Mouse (Mus musculus) midbrain, embryonic 14.5 days (tissue): ENCODE results near the gene Kif1a. TPM values are rescaled to one million over a fixed set of nuclear protein-coding genes. Genes with fewer than 3 reads are reported as not detected.

Experiments used
- ATAC-seq: fragments of 200-750 bp; cut with Nextera tagmentation; 2 replicates; pipeline ENCODE4 v1.8.0; 2017; ENCODE audit warnings: moderate number of reproducible peaks, moderate library complexity; ENCODE audit not compliant: low FRiP score, low TSS enrichment
- DNase-seq: peaks from one replicate; pipeline ENCODE4 v3.0.0-alpha.2; 2015
- H3K27ac ChIP-seq: fragments of 300-500 bp; sonication (generic); replicated peaks from 2 replicates; pipeline ENCODE4 v1.5.1; 2014; ENCODE audit warnings: mild to moderate bottlenecking, low read depth, low read length, moderate library complexity
- H3K27me3 ChIP-seq: fragments of 300-500 bp; sonication (generic); 2 replicates; pipeline ENCODE4 v1.6.1; 2014; ENCODE audit warnings: low read length, control low read depth, mixed read lengths; ENCODE audit not compliant: control insufficient read depth, insufficient read depth
- H3K36me3 ChIP-seq: fragments of 300-500 bp; sonication (generic); 2 replicates; pipeline ENCODE4 v1.6.1; 2014; ENCODE audit warnings: low read length, control low read depth; ENCODE audit not compliant: control insufficient read depth, insufficient read depth
- H3K4me1 ChIP-seq: fragments of 300-500 bp; sonication (generic); 2 replicates; pipeline ENCODE4 v1.6.1; 2014; ENCODE audit warnings: mild to moderate bottlenecking, antibody characterized with exemption, low read length, control low read depth; ENCODE audit not compliant: control insufficient read depth, insufficient read depth
- H3K4me2 ChIP-seq: fragments of 300-500 bp; sonication (generic); 2 replicates; pipeline ENCODE4 v1.6.1; 2014; ENCODE audit warnings: mild to moderate bottlenecking, low read length, moderate library complexity
- H3K4me3 ChIP-seq: fragments of 300-500 bp; sonication (generic); replicated peaks from 2 replicates; pipeline ENCODE4 v1.5.1; 2014; ENCODE audit warnings: low read depth, low read length
- H3K9ac ChIP-seq: fragments of 300-500 bp; sonication (generic); replicated peaks from 2 replicates; pipeline ENCODE4 v1.6.1; 2014; ENCODE audit warnings: mild to moderate bottlenecking, low read length, moderate library complexity
- H3K9me3 ChIP-seq: fragments of 300-500 bp; sonication (generic); 2 replicates; pipeline ENCODE4 v1.6.1; 2016; ENCODE audit warnings: low read length, control low read depth, mixed read lengths; ENCODE audit not compliant: control insufficient read depth
- WGBS: fragments of 180-500 bp; shearing (Covaris S2); extraction: QIAGEN DNeasy Blood & Tissue Kit; methylation state at CpG from one replicate; pipeline ENCODE4 v1.1.7; 2014; 5-methylcytosine and 5-hydroxymethylcytosine counted together
- polyA plus RNA-seq: library from polyadenylated mRNA; unstranded; fragments of >200 nt; fragmentation: Nextera tagmentation; extraction: Ambion mirVana; gene quantifications from 2 replicates; pipeline ENCODE4 v1.2.1, GENCODE M21; 2014

Kif1a gene
- polyA plus RNA-seq, 1 experiment from 2014 or later: 350 TPM

GRCm38 (mm10) chr1:93114713-93115463, 13.1 kb upstream of the Kif1a start:
- DNase-seq (peak; percentile 96), ATAC-seq (peak; percentile 100)
- peaks cover 12% of the 10 kb centered on the region for H3K4me1 ChIP-seq
- no peaks in the 10 kb centered on the region for H3K9me3 ChIP-seq
- H3K27ac ChIP-seq: peak overlapping the region; percentile 73
- H3K36me3 ChIP-seq: no peaks in the 10 kb centered on the region
- H3K27me3 ChIP-seq: no peaks in the 10 kb centered on the region
- 19% methylated on average over 21 of the region's 21 CpGs for WGBS
- H3K4me3 ChIP-seq: peak overlapping the region; percentile 36
- peak overlapping the region; percentile 73 for H3K4me2 ChIP-seq
- H3K9ac ChIP-seq: peak overlapping the region; percentile 52

DNA sequence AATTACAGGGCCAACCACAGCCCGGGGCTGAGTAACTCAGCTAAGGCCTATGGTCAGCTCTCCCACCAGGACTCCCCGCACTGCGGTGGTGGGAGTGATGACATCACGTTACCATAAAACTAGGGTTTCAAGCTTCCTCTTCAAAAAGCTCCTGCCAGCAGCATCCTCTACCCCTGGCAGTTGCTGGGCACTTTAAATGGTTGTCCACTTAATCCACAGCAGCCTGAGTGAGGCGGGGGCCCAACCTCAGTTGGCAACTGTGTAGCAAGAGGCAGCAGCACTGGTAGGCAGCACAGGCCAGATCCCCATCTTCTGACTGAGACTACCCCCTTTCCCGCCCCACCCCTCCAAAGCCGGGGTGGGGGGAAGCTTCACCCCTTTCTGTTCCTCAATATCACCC, 949 bp upstream of the Kif1a start:
- WGBS: 69% methylated on average over 7 of the region's 7 CpGs
- Histone ChIP-seq H3K9ac (no peak overlapping the region), H3K4me3 (no peak overlapping the region), H3K4me1 (peaks cover 17% of the 10 kb centered on the region), H3K27me3 (no peaks in the 10 kb centered on the region; the same call in 1 of the 2 replicates), H3K4me2 (peak overlapping the region; percentile 93), H3K27ac (peak overlapping the region; percentile 91), H3K9me3 (no peaks in the 10 kb centered on the region), H3K36me3 (no peaks in the 10 kb centered on the region; the same call in 1 of the 2 replicates)
- ATAC-seq: no peak
- DNase-seq: no peak

DNA sequence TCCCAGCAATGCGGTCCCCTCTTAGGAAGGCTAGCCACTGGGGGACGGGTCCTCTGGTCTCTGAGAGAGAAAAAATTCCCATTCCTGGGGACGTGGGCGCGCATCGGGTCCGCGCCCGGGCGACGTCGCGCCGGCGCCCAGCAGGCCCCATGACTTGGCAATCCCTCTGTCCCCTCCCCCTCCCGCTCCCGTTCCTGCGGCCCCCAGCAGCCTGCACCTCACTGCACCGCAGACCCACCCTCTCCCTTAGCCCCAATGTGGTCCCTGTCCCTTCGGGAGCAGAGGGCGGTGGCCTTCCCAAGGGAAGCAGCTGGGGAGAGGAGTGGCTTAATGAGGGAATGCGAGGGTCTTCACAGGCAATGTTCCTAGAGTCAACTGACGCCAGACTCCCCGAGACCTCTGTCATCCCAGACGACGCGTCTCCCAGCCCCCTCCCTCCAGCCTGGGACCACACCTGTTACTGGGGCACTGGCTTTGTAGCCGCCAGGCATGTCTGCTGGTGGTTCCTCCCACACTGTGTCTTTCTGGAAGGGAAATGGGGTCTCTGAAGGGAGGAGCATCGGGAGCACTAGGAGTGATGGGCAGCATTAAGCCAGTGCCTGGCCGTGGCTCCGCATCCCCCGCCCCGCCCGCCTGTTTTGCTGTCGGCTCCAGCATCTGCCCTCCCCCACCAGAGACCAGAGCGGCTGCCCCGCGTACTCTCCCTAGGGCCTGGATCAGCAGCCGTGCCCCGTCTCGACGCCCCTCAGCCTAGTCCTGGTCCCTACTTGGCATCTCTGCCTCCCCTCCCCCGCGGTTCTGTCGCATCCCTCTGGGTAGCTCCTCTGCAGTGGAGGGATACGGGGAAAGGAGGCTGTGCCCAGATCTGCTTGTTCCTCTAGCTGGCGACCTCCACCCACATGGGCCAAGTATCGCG, 917 bp downstream of the Kif1a start:
- WGBS: under 1% methylated on average over 49 of the region's 49 CpGs
- Histone ChIP-seq H3K27ac (peak overlapping the region; percentile 91), H3K4me1 (peaks cover 17% of the 10 kb centered on the region), H3K27me3 (no peaks in the 10 kb centered on the region; the same call in 1 of the 2 replicates), H3K9me3 (no peaks in the 10 kb centered on the region), H3K4me3 (peak overlapping the region; percentile 86), H3K9ac (peak overlapping the region; percentile 92), H3K4me2 (peak overlapping the region; percentile 93), H3K36me3 (peaks cover 8% of the 10 kb centered on the region; the same call in 1 of the 2 replicates)
- ATAC-seq (peak; percentile 65), DNase-seq (peak; percentile 82)

DNA sequence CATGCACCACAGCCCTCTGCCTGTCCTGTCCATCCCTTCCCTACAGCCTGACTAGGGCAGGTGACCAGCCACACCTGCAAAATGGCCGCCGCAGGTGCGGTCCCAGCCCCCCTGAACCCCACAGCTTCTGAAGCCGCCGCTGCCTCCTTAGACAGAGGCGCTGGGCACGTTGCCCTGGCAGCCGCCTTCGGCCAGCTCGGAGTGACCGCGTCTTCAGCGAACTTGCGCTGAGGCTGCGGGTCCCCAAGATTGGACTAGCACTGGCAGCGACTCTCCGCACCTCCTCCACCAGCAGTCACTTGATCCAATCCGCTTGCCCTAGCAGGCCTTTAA, 1.5 kb downstream of the Kif1a start:
- Histone ChIP-seq H3K27me3 (no peaks in the 10 kb centered on the region; the same call in 1 of the 2 replicates), H3K4me1 (peaks cover 17% of the 10 kb centered on the region), H3K4me2 (peak overlapping the region; percentile 93), H3K9ac (peak overlapping the region; percentile 92), H3K27ac (peak overlapping the region; percentile 91), H3K36me3 (peaks cover 8% of the 10 kb centered on the region; the same call in 1 of the 2 replicates), H3K9me3 (no peaks in the 10 kb centered on the region), H3K4me3 (peak overlapping the region; percentile 86)
- 2% methylated on average over 18 of the region's 18 CpGs for WGBS
- DNase-seq (no peak), ATAC-seq (peak; percentile 22; the same call in 1 of the 2 replicates)

GRCm38 (mm10) chr1:93098956-93099355, 2.8 kb downstream of the Kif1a start:
- Histone ChIP-seq H3K4me2 (peak overlapping the region; percentile 93), H3K27me3 (no peaks in the 10 kb centered on the region; the same call in 1 of the 2 replicates), H3K9ac (0 out of 2 replicates have a peak overlapping the region, but pooled peaks have one; percentile 5), H3K4me1 (peaks cover 17% of the 10 kb centered on the region), H3K4me3 (peak overlapping the region; percentile 86; the same call in 1 of the 2 replicates), H3K9me3 (no peaks in the 10 kb centered on the region), H3K27ac (no peak overlapping the region), H3K36me3 (peaks cover 8% of the 10 kb centered on the region; the same call in 1 of the 2 replicates)
- DNase-seq (no peak), ATAC-seq (no peak)
- 87% methylated on average over 5 of the region's 5 CpGs for WGBS

- 100% methylated on average over 3 of the region's 3 CpGs for WGBS
- ATAC-seq (no peak), DNase-seq (no peak)
- Histone ChIP-seq H3K9ac (no peak overlapping the region), H3K9me3 (no peaks in the 10 kb centered on the region), H3K4me3 (no peak overlapping the region), H3K4me2 (no peak overlapping the region), H3K4me1 (no peaks in the 10 kb centered on the region), H3K27ac (no peak overlapping the region), H3K36me3 (peaks cover 15% of the 10 kb centered on the region), H3K27me3 (no peaks in the 10 kb centered on the region)
These were observed 9.2 kb downstream of the Kif1a start for GRCm38 (mm10) chr1:93092582-93092981.

GRCm38 (mm10) chr1:93085136-93085535, 16.6 kb downstream of the Kif1a start:
- Histone ChIP-seq H3K4me1 (peaks cover 6% of the 10 kb centered on the region; the same call in 1 of the 2 replicates), H3K4me2 (no peak overlapping the region), H3K4me3 (no peak overlapping the region), H3K36me3 (peaks cover 40% of the 10 kb centered on the region), H3K9me3 (no peaks in the 10 kb centered on the region), H3K9ac (no peak overlapping the region; the same call in 1 of the 2 replicates), H3K27me3 (no peaks in the 10 kb centered on the region), H3K27ac (peak overlapping the region; percentile 68)
- ATAC-seq (no peak), DNase-seq (peak; percentile 66)
- WGBS: 34% methylated on average over 6 of the region's 6 CpGs

- H3K9ac ChIP-seq: no peak overlapping the region
- no peaks in the 10 kb centered on the region for H3K9me3 ChIP-seq
- WGBS: 90% methylated on average over 12 of the region's 12 CpGs
- no peak for ATAC-seq
- no peaks in the 10 kb centered on the region for H3K27me3 ChIP-seq
- H3K4me3 ChIP-seq: no peak overlapping the region
- H3K4me2 ChIP-seq: no peak overlapping the region
- DNase-seq: no peak
- peaks cover 17% of the 10 kb centered on the region for H3K4me1 ChIP-seq
- no peak overlapping the region for H3K27ac ChIP-seq
- peaks cover 55% of the 10 kb centered on the region for H3K36me3 ChIP-seq
These were observed 18.1 kb downstream of the Kif1a start for GRCm38 (mm10) chr1:93083420-93084285.
